Mouse (Mus musculus) lung, adult 2 months (tissue): Measurements from ENCODE around the gene Gm36864. TPM values are rescaled to one million over a fixed set of nuclear protein-coding genes. Genes with fewer than 3 reads are reported as not detected.

Experiments used
- DNase-seq: peaks from one replicate; pipeline ENCODE4 v3.0.0; 2022
- H3K4me1 ChIP-seq: fragments of 200-500 bp; 2 replicates; pipeline ENCODE4 v1.6.1; 2011; ENCODE audit warnings: low read length; ENCODE audit not compliant: control insufficient read depth, insufficient read depth
- H3K4me3 ChIP-seq: fragments of 200-500 bp; replicated peaks from 2 replicates; pipeline ENCODE3; 2011; ENCODE audit warnings: low read depth, mild to moderate bottlenecking, control low read depth, low read length; ENCODE audit errors: extremely low read depth
- CTCF ChIP-seq: fragments of 200-500 bp; IDR thresholded peaks from 2 replicates; pipeline ENCODE4 v1.5.1; 2011; ENCODE audit warnings: mild to moderate bottlenecking, low read length, control low read depth; ENCODE audit not compliant: insufficient read depth
- POLR2A ChIP-seq: fragments of 200-500 bp; IDR thresholded peaks from 2 replicates; pipeline ENCODE4 v1.6.1; 2011; ENCODE audit warnings: low read depth, mild to moderate bottlenecking, control low read depth, low read length, borderline replicate concordance; ENCODE audit errors: extremely low read depth
- WGBS: fragments of 180-500 bp; shearing (Covaris S2); methylation state at CpG from one replicate; pipeline ENCODE4 v1.1.7; 2018; 5-methylcytosine and 5-hydroxymethylcytosine counted together
- polyA plus RNA-seq: library from polyadenylated mRNA; depleted of rRNA; stranded (reverse); fragments of >200 nt; gene quantifications from 2 replicates; pipeline ENCODE4 v1.2.3, GENCODE M21; 2012; rRNA removed

Gene Gm36864
- polyA plus RNA-seq, 1 experiment, result not detected

DNA sequence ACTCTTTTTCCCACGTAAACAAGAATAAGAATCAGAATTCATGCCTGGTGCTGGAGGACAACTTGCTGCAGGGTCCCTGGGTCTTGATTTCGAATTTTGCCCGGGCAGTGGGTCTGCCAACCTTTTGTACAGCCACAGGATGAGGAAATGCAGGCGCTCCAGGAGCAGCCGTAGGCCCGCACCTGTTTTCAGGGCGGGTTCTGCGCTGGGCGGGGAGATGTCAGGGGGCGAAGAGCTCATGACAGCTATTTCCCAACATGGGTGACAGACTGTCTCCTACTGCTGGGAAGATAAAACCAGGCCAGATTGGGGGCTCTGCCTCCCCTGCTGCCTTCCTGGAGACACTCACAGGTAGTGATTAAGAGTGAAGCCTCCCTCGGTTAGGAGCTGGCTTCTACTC lies 38.1 kb downstream of the Gm36864 start:
- TF ChIP-seq CTCF (no peak), POLR2A (no peak)
- 36% methylated on average over 11 of the region's 11 CpGs for WGBS
- Histone ChIP-seq H3K4me1 (no peaks in the 10 kb centered on the region), H3K4me3 (no peak overlapping the region)
- no peak for DNase-seq

DNA sequence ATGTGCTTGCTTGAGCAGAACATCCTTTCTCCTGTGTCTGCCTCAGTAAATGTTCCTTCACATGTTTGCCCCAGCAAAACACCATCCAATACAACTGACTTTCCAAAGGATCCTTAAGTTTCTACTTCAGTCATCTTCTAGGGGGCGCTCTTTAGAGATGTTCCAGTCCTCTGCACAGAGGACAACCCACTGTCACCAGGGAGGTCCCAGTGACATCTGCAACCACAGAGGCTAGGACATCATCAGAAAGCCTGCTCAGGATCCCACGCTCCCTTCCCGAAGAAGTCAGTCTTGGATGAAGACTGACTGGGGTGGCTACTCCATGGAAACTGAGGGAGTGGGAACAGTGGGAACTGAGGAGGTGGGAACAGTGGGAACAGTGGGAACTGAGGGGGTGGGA lies 39.6 kb downstream of the Gm36864 start:
- DNase-seq, result no peak
- TF ChIP-seq POLR2A (no peak), CTCF (no peak)
- WGBS, result 73% methylated on average over 3 of the region's 3 CpGs
- Histone ChIP-seq H3K4me3 (no peak overlapping the region), H3K4me1 (no peaks in the 10 kb centered on the region)

DNA sequence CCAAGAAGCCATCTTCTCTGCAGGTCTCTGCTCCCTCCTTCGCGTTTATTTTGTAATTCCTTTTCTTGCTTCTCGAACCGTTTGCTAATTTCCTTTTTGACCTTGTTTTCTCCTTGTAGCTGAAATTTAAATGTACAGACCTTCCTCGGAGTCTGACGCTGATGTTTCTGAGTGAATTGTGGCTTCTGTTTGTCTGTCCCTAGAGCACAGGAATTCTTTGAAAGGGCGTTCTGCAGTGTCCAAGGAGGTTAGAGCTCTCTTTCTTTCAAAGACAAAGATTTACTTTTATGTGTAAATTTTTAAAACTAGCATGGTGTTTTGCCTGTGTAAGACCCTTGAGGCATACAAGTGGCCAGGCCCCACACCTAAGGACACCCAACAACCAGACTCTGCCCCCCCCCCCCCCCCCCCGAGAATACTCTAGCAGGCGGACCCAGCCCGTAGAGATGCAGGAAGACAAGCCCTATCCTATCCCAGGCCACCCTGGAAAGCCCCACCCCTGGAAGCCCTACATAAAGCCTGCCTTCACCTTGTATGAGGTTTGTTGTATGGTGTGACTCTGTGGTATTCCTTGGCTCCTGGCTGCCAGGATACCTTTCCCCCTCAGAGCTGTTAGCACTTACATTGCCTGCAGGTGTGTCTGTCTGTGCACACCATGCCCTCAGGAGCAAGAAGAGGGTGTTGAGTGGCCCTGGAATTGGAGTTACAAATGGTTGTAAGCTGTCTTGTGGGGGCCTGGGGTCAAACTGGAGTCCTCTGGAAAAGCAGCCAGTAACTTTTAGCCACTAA lies 40.7 kb downstream of the Gm36864 start:
- 64% methylated on average over 10 of the region's 10 CpGs for WGBS
- TF ChIP-seq POLR2A (no peak), CTCF (no peak)
- no peak overlapping the region for H3K4me3 ChIP-seq
- no peaks in the 10 kb centered on the region for H3K4me1 ChIP-seq
- no peak for DNase-seq

DNA sequence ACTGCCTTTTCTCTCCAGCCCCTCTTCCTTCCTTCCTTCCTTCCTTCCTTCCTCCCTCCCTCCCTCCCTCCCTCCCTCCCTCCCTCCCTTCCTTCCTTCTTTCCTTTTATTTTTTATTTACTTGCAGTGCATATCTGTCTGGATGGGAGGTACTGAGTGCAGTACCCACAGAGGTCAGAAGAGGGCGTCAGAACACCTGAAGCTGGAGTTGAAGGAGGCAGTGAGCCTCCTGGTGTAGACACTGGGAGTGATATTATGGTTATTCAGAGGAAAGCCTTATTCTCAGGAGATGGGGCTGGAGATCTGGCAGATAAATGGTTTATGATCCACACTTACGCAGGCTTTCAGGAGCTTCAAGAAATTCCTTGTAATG lies 41.3 kb downstream of the Gm36864 start:
- 50% methylated on average over 2 of the region's 2 CpGs for WGBS
- Histone ChIP-seq H3K4me3 (no peak overlapping the region), H3K4me1 (no peaks in the 10 kb centered on the region)
- TF ChIP-seq CTCF, result peak; percentile 56
- no peak for TF ChIP-seq POLR2A
- DNase-seq, result no peak

- TF ChIP-seq POLR2A, result no peak
- TF ChIP-seq CTCF, result no peak
- Histone ChIP-seq H3K4me1 (no peaks in the 10 kb centered on the region), H3K4me3 (no peak overlapping the region)
- DNase-seq, result no peak
- 43% methylated on average over 1 of the region's 1 CpGs for WGBS
Measured at GRCm38 (mm10) chr7:44280959-44281358, 45.0 kb downstream of the Gm36864 start.

DNA sequence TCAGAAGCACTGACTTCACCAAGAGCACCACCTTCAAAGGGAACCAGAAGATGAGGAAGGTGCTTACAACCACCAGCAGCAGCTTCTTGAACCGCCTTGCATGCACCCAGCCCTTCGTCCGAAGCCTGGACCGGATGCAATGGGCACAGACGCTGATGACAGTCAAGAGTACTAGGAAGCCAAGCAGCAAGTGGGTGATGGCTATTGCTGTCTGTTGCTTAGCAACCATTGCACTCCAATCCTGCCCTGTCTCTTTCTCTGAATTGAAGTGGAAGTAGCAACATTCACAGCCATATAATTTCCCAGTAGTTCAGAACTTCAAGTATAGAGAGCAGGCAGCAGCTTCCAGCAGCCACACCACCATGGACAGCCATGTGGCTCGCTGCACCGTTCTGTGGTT lies 45.6 kb downstream of the Gm36864 start:
- TF ChIP-seq POLR2A (no peak), CTCF (no peak)
- H3K4me1 ChIP-seq, result no peaks in the 10 kb centered on the region
- no peak for DNase-seq
- no peak overlapping the region for H3K4me3 ChIP-seq
- WGBS, result 71% methylated on average over 7 of the region's 7 CpGs

- DNase-seq, result no peak
- Histone ChIP-seq H3K4me3 (no peak overlapping the region), H3K4me1 (no peaks in the 10 kb centered on the region)
- TF ChIP-seq CTCF (no peak), POLR2A (no peak)
- WGBS, result 53% methylated on average over 7 of the region's 7 CpGs
Measured at GRCm38 (mm10) chr7:44287760-44288159, 51.8 kb downstream of the Gm36864 start.

DNA sequence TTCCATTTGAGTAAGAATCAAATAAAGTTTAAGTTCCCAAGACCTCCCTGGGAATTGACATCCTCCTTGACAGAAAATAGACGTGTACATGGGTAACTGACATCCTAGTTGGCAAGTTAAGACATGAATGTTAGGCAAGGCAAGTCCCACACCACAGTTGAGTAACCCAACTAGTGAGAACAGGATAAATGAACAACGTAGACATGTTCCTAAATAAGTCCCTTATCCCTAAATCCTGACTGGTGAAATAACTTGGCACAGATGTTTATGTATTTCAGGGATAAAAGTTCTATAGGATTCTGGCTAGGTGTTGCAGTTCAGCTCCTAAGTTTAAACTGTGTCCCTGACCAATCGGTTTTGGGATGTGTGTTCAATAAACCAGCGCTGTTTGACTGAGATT lies 55.0 kb downstream of the Gm36864 start:
- H3K4me3 ChIP-seq, result no peak overlapping the region
- no peak for DNase-seq
- no peaks in the 10 kb centered on the region for H3K4me1 ChIP-seq
- 68% methylated on average over 4 of the region's 4 CpGs for WGBS
- TF ChIP-seq POLR2A (no peak), CTCF (no peak)

GRCm38 (mm10) chr7:44291418-44291817 lies 55.4 kb downstream of the Gm36864 start:
- Histone ChIP-seq H3K4me1 (no peaks in the 10 kb centered on the region), H3K4me3 (no peak overlapping the region)
- TF ChIP-seq CTCF, result no peak
- TF ChIP-seq POLR2A, result no peak
- WGBS, result 50% methylated on average over 4 of the region's 4 CpGs
- no peak for DNase-seq

Other genes starting within 250 kb of the Gm36864 start
- gene Klk1b11, start 240.3 kb upstream of the Gm36864 start, polyA plus RNA-seq, result not detected in 2 replicates
- gene Klk1b26, start 224.0 kb upstream of the Gm36864 start, polyA plus RNA-seq, result 0.11 TPM in 1 of 2 replicates, not detected in the other
- 0.19 and 0.23 TPM in 2 replicates for gene Klk1b27, start 183.9 kb upstream of the Gm36864 start, polyA plus RNA-seq
- gene Klk1b21, start 133.8 kb upstream of the Gm36864 start, polyA plus RNA-seq, result not detected in 2 replicates
- gene Klk1b22, start 123.5 kb upstream of the Gm36864 start, polyA plus RNA-seq, result not detected in 2 replicates
- gene Klk1b16, start 99.4 kb upstream of the Gm36864 start, polyA plus RNA-seq, result not detected in 2 replicates
- gene Klk1b24, start 47.9 kb upstream of the Gm36864 start, polyA plus RNA-seq, result not detected in 2 replicates
- not detected in 2 replicates for gene Klk1b3, start 38.0 kb upstream of the Gm36864 start, polyA plus RNA-seq
- 0.15 TPM in 1 of 2 replicates, not detected in the other for gene Klk1b4, start 28.7 kb upstream of the Gm36864 start, polyA plus RNA-seq
- gene Klk1b5, start 20.2 kb upstream of the Gm36864 start, polyA plus RNA-seq, result not detected in 2 replicates
- gene Klk1, start 10.8 kb upstream of the Gm36864 start, polyA plus RNA-seq, result 1.9 and 18.3 TPM in 2 replicates
- gene 1700028J19Rik, start 10.5 kb downstream of the Gm36864 start, polyA plus RNA-seq, result 0.85 and 1.1 TPM in 2 replicates
- gene 2410002F23Rik, start 10.5 kb downstream of the Gm36864 start, polyA plus RNA-seq, result 60.0 and 63.7 TPM in 2 replicates
- gene Acp4, start 21.2 kb downstream of the Gm36864 start, polyA plus RNA-seq, result not detected in 2 replicates
- not detected in 2 replicates for gene Gm15517, start 25.3 kb downstream of the Gm36864 start, polyA plus RNA-seq
- gene Clec11a, start 70.7 kb downstream of the Gm36864 start, polyA plus RNA-seq, result 9.4 and 11.5 TPM in 2 replicates
- gene Shank1, start 74.1 kb downstream of the Gm36864 start, polyA plus RNA-seq, result 0.44 and 0.65 TPM in 2 replicates
- 2.8 and 3.1 TPM in 2 replicates for gene Syt3, start 147.9 kb downstream of the Gm36864 start, polyA plus RNA-seq
- gene 1700008O03Rik, start 149.6 kb downstream of the Gm36864 start, polyA plus RNA-seq, result 0.98 and 1.2 TPM in 2 replicates
- gene Lrrc4b, start 192.8 kb downstream of the Gm36864 start, polyA plus RNA-seq, result 4.5 and 4.9 TPM in 2 replicates
- gene Aspdh, start 229.2 kb downstream of the Gm36864 start, polyA plus RNA-seq, result 0.24 and 0.50 TPM in 2 replicates
- 164 and 175 TPM in 2 replicates for gene Josd2, start 231.8 kb downstream of the Gm36864 start, polyA plus RNA-seq